Mouse (Mus musculus) layer of hippocampus, adult 9-11 months (tissue): ENCODE measurements around the gene Gli1.
A peak's percentile ranks its signal among the peaks of the same experiment; 100 is the strongest.

Experiments used
- DNase-seq: peaks from one replicate; pipeline ENCODE4 v3.0.0; 2022

Gli1 gene

DNA sequence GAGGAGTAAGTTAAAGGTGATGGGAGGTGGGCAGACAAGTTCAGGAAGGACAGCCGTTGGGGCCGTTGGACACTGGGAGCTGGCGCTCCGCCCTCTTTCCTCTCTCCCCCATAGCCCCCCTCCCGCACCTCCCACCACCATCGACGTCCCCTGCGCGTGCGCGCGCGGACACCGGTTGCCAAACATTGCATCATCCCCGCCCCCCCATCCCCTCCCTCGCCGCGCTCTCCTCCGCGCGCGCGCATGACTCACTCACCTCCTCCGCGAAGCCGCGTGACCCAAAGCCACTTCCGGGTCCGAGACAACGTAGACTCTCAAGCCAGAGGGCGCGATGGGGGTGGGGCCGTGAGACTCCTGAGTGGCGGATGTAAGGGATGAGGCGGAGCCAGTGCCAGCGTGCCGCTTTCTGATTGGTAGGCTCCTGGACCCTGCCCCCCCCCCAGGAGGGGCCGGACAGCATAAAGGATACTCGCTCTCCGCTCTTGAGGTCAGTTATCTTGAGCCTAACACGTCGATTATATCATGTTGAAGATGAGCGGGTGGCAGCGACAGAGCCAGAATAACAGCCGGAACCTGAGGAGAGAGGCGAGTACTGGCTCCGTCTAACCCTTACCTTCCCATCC, 51.4 kb downstream of the Gli1 start:
- peak; percentile 100 for DNase-seq

DNA sequence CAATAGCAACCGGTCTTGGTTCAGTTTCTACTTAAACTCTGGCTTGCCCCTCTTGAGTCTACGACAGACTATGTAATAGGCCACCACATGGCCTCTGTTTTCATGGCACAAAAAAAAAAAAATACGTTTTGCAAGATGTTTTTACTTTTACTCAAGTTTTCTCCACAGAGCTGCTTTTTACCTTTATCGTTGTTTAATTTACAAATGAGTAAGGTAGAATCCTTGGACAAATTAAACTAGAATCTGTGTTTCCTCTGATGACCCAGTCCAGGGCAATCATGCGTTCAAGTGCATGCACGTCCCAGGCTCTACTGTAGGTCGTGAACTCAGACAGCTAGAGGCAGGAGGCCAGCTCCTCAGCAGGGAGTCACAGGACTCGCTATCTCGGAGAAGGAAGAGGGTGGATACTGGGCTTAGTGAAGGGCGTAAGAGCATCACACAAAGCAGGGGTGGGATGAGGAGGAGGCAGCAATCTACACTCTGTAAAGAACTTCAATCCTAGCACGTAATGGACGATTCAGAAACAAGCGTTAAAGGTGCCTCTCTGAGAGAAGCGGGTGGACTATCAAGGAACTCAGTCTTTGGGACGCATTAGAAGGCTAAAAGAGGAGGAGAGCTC, 52.1 kb downstream of the Gli1 start:
- peak; percentile 55 for DNase-seq

DNA sequence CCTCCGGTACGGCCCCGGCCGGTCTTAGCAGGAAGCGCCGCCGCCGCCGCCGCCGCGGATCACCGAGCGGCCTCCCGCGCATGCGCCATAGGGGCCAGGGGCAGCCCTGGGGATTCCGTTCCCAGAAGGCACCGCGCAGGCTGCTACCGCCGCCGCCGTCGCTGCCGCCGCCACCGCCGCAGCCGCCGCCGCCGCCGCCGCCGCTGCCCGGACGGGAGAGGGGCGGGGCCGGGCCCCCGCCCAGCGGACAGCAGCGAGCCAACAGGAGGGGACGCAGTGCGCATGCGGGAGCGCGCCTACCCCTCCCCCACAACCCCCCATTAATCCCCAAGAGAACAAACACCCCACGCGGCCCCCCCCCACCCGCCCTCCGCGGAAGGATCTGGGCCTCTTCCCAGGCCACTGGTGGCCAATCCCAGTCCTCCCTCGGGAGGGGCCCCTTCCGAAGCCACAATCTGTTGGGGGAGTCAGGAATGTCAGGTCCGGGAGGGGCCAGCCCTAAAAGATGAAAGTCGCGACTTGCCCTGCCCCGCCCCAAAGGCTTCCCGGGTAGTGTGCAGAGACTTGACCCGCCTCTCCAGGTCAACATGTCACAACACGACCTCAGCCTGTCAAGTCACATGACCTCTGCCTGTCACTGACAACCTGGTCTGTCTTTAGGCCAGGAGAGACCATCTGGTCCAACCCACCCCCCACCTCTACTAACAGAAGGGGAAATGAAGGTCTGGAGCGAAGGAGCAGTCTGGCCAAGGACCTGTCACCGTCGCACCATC, 52.8 kb downstream of the Gli1 start, which contains the start of gene Mbd6:
Gene Mbd6, minus strand, starts transcription at position 219 of the 773 bp plus-strand sequence.
- peak; percentile 89 for DNase-seq

DNA sequence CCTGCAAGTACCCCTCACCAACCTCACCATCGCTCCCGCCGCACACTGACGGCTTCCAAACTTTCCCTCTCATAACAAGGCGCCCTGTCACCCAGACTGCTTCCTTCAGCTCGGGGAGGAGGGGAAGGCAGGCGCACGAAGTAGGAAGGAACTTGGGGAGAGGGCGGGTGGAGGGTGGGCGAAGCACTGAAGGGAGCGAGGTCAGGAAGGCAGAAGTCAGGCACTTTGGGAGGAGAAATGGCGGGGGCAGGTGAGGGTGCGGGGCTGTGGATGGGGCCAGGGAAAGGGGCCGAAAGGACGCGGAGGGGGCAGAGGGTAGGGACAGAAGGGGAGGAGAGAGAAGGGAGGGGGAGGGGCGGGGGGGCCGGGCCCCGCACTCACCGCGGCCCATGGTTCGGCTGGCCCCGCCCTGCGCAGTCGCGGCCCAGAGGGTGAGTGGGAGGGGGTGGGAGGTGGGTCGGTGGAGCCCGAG, 53.4 kb downstream of the Gli1 start:
- peak; percentile 56 for DNase-seq

DNA sequence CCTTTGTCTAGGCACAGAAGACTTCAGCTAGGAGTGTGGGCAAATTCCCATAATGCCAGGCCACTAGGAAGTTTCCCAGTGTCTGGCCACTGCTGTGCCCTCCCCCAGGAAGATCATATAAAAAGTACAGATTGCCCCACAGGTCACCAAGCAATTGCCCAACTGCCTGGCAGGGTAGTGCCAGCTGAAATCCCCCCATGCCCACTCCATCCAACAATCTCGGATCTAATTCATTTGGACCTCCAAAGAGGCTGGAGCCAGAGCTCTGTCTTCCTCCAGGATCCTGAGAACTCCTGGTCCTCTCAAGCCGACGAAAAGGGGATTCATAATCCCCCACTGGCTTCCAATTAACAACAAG, 53.9 kb downstream of the Gli1 start:
- no peak for DNase-seq

DNA sequence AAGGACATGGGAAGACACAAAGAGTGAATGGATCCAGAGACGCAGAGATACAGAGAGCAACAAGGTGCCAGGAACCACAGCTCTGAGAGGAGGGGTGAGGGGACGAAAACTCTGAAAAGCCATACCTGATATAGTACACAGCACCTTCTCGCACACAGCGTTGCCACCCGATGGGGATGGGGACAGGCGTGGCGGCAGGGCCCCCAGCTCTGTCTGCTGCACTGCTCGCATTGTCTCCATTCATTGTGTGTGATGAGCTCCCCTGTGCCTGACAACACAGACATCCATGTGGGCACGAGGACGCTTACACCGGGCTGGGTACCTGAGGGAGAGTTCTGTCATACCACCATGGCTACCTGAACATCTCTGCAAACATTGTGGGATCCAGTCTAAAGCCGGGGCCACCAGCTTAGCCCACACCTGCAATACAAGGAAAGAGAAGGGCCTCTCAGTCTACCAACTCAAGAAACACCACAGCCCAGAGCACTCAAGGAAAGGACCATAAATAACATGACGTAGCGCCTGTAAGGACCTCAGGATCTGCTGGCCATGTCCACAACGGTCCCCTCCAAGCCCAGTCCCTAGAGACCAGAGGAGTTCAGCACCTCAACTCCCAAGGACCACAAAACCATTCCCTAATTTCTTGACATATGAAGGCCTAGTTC, 54.4 kb downstream of the Gli1 start:
- DNase-seq: no peak

DNA sequence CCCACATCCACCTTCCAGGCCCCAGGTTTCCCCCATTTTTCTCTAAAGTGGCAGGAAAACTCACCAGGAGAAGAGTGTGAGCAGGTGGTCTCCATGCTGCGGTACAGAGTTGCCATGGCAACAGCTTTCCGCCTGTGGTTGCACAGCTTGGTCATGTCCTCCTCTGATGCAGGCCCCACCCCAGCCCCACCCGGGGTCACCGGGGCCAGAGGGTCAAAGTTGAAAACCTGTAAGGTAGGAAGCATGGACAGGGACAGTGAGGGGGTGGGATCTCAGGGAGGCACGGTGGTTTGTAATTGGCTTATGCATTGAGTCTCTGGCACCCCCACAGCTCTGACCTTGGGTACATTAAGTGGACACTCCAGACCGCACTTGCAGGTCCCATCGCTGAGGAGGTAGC, 55.0 kb downstream of the Gli1 start:
- DNase-seq: no peak

DNA sequence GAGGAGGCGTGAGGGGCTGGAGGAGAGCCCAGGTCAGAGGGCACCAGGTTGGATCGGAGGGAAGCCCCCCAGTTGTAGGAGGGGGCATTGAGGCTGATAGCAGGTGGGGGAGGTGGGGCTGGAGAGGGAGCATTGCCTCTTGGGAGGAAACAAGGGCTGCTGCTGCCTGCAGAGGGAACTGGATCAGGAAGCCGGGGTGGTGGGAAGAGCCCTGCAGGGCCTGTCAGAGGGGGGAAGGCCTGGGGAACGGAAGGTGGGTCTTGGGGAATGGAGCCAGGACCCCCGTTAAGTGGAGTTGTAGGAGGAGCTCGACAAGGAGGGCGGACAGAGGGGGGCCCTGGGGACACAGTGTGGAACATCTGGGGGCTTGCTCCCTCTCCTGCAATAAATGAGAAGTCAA, 55.6 kb downstream of the Gli1 start:
- no peak for DNase-seq

DNA sequence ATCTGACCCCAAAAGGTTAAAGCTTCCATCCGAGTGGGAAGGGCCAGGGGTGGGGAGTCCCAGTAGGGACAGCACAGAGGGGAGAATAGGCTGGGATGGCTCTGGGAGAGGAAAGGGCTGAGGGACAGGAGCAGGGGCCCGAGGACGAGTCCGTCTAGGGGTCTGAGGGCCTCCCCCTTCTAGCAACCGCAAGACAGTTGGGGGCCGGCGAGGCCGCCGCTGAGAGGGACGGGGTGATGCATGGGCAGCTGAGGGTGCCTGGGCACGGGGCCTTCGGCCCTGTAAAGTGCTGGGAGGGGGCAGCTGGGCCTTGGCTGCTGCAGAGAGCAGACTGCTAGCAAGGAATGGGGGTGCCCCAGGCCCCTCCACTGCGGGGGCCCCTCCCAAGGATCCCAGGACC, 56.1 kb downstream of the Gli1 start:
- DNase-seq: no peak

DNA sequence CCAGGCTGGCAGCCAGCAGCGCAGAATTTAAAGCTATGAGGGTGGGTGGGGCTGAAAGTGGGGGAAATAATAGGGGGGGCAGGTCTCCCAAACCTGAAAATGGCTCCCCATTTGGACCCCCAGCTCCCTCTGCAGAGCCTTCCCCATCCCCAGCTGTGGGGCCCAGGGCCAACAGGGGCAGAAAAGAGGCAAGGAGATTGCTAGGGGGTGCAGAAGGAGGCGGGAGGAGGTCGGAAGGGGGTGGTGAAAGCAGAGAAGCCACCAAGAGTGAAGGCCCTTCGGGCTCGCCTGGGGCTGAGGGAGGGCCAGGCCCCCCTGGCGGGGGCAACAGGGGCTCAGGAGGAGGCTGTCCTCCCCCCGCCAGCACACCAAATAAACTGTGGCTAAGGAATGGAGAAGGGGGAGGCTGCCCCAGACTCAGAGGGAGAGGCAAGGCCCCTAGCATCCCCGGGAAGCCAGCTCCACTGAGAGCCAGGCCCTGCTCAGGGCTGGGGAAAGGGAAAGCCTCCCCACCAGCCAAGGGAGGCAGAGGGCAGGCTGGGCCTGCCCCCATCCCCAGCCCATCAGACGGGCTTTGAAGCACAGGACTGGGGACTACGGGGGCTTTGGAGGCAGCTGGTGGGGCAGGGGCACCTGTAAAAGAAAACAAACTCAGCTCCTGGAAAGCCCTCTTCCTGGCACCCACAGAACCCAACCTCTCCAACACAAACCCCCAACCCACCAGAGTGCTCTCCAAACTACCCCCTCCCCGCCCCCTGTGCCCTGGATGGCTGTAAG, 56.9 kb downstream of the Gli1 start:
- DNase-seq: no peak

DNA sequence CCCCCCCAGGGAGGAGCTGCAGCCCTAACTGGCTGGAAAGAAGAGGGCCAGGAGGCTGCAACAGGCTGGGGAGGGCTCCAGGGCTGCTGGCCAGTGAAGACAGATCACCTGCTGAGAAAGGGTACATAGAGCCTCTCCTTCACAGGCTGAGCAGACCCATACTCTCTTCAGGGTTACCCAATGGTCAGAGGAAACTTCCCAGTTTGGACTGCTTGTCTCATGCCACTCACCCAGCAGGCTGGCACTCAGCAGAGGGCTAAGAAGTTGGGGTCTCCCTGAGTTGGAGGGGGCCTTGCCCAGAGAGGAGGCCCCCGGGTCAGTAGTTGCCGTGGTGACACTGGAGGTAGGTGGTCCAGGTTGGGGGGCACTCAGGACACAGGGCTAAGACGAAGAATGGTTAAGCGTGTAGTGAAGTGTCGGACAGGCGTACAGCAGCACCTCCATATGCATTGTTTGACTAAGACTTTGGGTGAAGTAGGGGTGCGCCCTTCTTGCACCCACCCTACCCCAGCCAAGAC, 57.6 kb downstream of the Gli1 start:
- DNase-seq: no peak

DNA sequence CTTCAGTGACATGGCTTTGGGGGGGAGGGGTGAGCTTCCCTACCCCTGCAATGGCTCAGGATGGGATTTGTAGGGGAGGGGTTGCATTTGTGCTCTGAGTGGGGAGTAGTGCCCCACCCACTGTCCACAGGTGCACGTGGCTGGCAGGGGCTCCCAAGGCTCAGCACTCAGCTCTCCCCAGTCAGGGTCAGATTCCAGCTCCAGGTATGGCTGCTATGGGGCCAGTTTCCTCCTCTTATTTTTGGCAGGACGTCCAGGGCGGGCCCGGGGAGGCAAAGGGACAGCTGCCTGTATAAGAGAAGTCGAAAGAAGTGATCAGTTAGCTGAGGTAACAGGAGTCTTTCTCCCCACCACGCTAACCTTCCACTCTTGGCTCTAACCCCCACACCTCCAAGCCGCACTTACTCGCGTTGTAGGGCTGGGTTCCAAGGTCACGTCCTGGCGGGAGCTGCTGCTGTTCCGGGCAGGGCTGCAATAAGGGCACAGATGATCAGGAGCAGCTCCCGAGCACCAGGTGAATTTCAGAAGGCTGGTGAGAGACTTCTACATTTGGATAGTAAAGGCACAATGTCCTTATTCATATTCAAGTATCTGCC, 59.1 kb downstream of the Gli1 start:
- DNase-seq: no peak

DNA sequence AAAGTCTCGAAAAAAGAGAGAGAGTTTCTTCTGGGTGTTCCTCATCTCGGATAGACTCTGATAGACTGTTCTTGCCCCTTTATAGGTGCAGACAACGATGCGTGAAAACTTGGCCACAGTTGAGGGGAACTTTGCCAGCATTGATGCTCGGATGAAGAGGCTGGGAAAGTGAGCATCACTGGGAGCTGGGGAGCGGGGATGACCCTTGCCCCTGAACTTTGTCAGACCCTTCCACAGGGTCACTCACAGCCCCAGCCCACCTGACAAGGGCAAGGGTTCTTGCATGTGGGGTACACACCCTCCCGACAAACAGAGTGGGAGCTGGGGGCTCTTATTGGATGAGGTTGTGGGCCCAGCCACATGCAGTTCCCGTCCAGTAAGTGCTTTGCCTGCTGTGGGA, 60.5 kb downstream of the Gli1 start:
- no peak for DNase-seq
